Mouse (Mus musculus) skeletal muscle tissue, postnatal 0 days (tissue): ENCODE results near the gene Ear1. TPM values are rescaled to one million over a fixed set of nuclear protein-coding genes. Genes with fewer than 3 reads are reported as not detected.

Source experiments
- polyA plus RNA-seq: library from polyadenylated mRNA; unstranded; fragments of >200 nt; fragmentation: Nextera tagmentation; extraction: Ambion mirVana; gene quantifications from 2 replicates; pipeline ENCODE4 v1.2.1, GENCODE M21; 2015

Gene Ear1
- not detected in 2 replicates for polyA plus RNA-seq

GRCm38 (mm10) chr14:43875417-43875816 is at the start of gene Ear1:
Gene Ear1, minus strand, starts transcription at chr14:43875517.

GRCm38 (mm10) chr14:43924688-43925403 is 49.5 kb upstream of the Ear1 start, which contains the start of gene Gm8113:
Gene Gm8113, plus strand, starts transcription at chr14:43925390.

GRCm38 (mm10) chr14:43923459-43923858 is 48.1 kb upstream of the Ear1 start, which contains the start of gene Ear10:
Gene Ear10, minus strand, starts transcription at chr14:43923559.

GRCm38 (mm10) chr14:43784645-43785044 is 90.7 kb downstream of the Ear1 start, which contains the start of gene Gm8180:
Gene Gm8180, minus strand, starts transcription at chr14:43784745.

Other genes with a start within 250 kb of the Ear1 start
- not detected in 2 replicates for gene Gm8165, start 198.3 kb downstream of the Ear1 start, polyA plus RNA-seq
- 0.18 and 0.55 TPM in 2 replicates for gene Gm7324, start 177.7 kb downstream of the Ear1 start, polyA plus RNA-seq
- not detected in 2 replicates for gene Gm16506, start 148.0 kb downstream of the Ear1 start, polyA plus RNA-seq
- gene Gm6526, start 127.7 kb downstream of the Ear1 start, polyA plus RNA-seq: not detected in 2 replicates
- gene Gm8180, start 90.8 kb downstream of the Ear1 start, polyA plus RNA-seq: not detected in 2 replicates
- not detected in 2 replicates for gene Ear10, start 48.0 kb upstream of the Ear1 start, polyA plus RNA-seq
- gene Gm8113, start 49.9 kb upstream of the Ear1 start, polyA plus RNA-seq: 0.94 and 1.1 TPM in 2 replicates
- not detected in 2 replicates for gene Ang5, start 81.6 kb upstream of the Ear1 start, polyA plus RNA-seq
- gene Ang6, start 126.8 kb upstream of the Ear1 start, polyA plus RNA-seq: not detected in 2 replicates
- 0.26 TPM in 1 of 2 replicates, not detected in the other for gene Ear2, start 227.1 kb upstream of the Ear1 start, polyA plus RNA-seq
- gene Gm3327, start 248.3 kb upstream of the Ear1 start, polyA plus RNA-seq: not detected in 2 replicates